Mouse (Mus musculus) midbrain, embryonic 14.5 days (tissue): ENCODE results near the gene Elf4. TPM values are rescaled to one million over a fixed set of nuclear protein-coding genes. Genes with fewer than 3 reads are reported as not detected.

Source experiments
- ATAC-seq: fragments of 200-750 bp; cut with Nextera tagmentation; 2 replicates; pipeline ENCODE4 v1.8.0; 2017; ENCODE audit warnings: moderate number of reproducible peaks, moderate library complexity; ENCODE audit not compliant: low FRiP score, low TSS enrichment
- DNase-seq: peaks from one replicate; pipeline ENCODE4 v3.0.0-alpha.2; 2015
- H3K27ac ChIP-seq: fragments of 300-500 bp; sonication (generic); replicated peaks from 2 replicates; pipeline ENCODE4 v1.5.1; 2014; ENCODE audit warnings: mild to moderate bottlenecking, low read depth, low read length, moderate library complexity
- H3K27me3 ChIP-seq: fragments of 300-500 bp; sonication (generic); 2 replicates; pipeline ENCODE4 v1.6.1; 2014; ENCODE audit warnings: low read length, control low read depth, mixed read lengths; ENCODE audit not compliant: control insufficient read depth, insufficient read depth
- H3K36me3 ChIP-seq: fragments of 300-500 bp; sonication (generic); 2 replicates; pipeline ENCODE4 v1.6.1; 2014; ENCODE audit warnings: low read length, control low read depth; ENCODE audit not compliant: control insufficient read depth, insufficient read depth
- H3K4me1 ChIP-seq: fragments of 300-500 bp; sonication (generic); 2 replicates; pipeline ENCODE4 v1.6.1; 2014; ENCODE audit warnings: mild to moderate bottlenecking, antibody characterized with exemption, low read length, control low read depth; ENCODE audit not compliant: control insufficient read depth, insufficient read depth
- H3K4me2 ChIP-seq: fragments of 300-500 bp; sonication (generic); 2 replicates; pipeline ENCODE4 v1.6.1; 2014; ENCODE audit warnings: mild to moderate bottlenecking, low read length, moderate library complexity
- H3K4me3 ChIP-seq: fragments of 300-500 bp; sonication (generic); replicated peaks from 2 replicates; pipeline ENCODE4 v1.5.1; 2014; ENCODE audit warnings: low read depth, low read length
- H3K9ac ChIP-seq: fragments of 300-500 bp; sonication (generic); replicated peaks from 2 replicates; pipeline ENCODE4 v1.6.1; 2014; ENCODE audit warnings: mild to moderate bottlenecking, low read length, moderate library complexity
- H3K9me3 ChIP-seq: fragments of 300-500 bp; sonication (generic); 2 replicates; pipeline ENCODE4 v1.6.1; 2016; ENCODE audit warnings: low read length, control low read depth, mixed read lengths; ENCODE audit not compliant: control insufficient read depth
- WGBS: fragments of 180-500 bp; shearing (Covaris S2); extraction: QIAGEN DNeasy Blood & Tissue Kit; methylation state at CpG from one replicate; pipeline ENCODE4 v1.1.7; 2014; 5-methylcytosine and 5-hydroxymethylcytosine counted together
- polyA plus RNA-seq: library from polyadenylated mRNA; unstranded; fragments of >200 nt; fragmentation: Nextera tagmentation; extraction: Ambion mirVana; gene quantifications from 2 replicates; pipeline ENCODE4 v1.2.1, GENCODE M21; 2014

Elf4 gene
- polyA plus RNA-seq, 1 experiment from 2014 or later: 0.95 TPM

- no peak for ATAC-seq
- no peaks in the 10 kb centered on the region for H3K4me1 ChIP-seq
- H3K36me3 ChIP-seq: peaks cover 38% of the 10 kb centered on the region
- no peak overlapping the region for H3K4me3 ChIP-seq
- DNase-seq: peak; percentile 53
- H3K9ac ChIP-seq: no peak overlapping the region
- 47% methylated on average over 7 of the region's 7 CpGs for WGBS
- H3K4me2 ChIP-seq: no peak overlapping the region
- H3K27me3 ChIP-seq: no peaks in the 10 kb centered on the region
- H3K27ac ChIP-seq: no peak overlapping the region
- no peaks in the 10 kb centered on the region for H3K9me3 ChIP-seq
Observed at GRCm38 (mm10) chrX:48383643-48384042, 79.3 kb downstream of the Elf4 start.

- no peaks in the 10 kb centered on the region for H3K9me3 ChIP-seq
- H3K4me2 ChIP-seq: no peak overlapping the region
- no peak overlapping the region for H3K4me3 ChIP-seq
- H3K27ac ChIP-seq: no peak overlapping the region
- H3K27me3 ChIP-seq: no peaks in the 10 kb centered on the region
- DNase-seq (no peak), ATAC-seq (no peak)
- H3K9ac ChIP-seq: no peak overlapping the region
- H3K36me3 ChIP-seq: peaks cover 24% of the 10 kb centered on the region
- no peaks in the 10 kb centered on the region for H3K4me1 ChIP-seq
- 95% methylated on average over 9 of the region's 9 CpGs for WGBS
Observed at GRCm38 (mm10) chrX:48367841-48368240, 95.1 kb downstream of the Elf4 start.

GRCm38 (mm10) chrX:48365836-48366577, 96.9 kb downstream of the Elf4 start:
- Histone ChIP-seq H3K36me3 (peaks cover 28% of the 10 kb centered on the region), H3K4me2 (no peak overlapping the region), H3K4me3 (no peak overlapping the region), H3K4me1 (no peaks in the 10 kb centered on the region), H3K27ac (no peak overlapping the region), H3K9me3 (no peaks in the 10 kb centered on the region), H3K9ac (no peak overlapping the region), H3K27me3 (no peaks in the 10 kb centered on the region)
- ATAC-seq (no peak), DNase-seq (peak; percentile 41)
- 35% methylated on average over 15 of the region's 15 CpGs for WGBS

Other genes with a start within 250 kb of the Elf4 start
- 14.3 and 16.6 TPM in 2 replicates for gene Utp14a, start 206.3 kb downstream of the Elf4 start, polyA plus RNA-seq
- gene Bcorl1, start 121.8 kb downstream of the Elf4 start, polyA plus RNA-seq: 7.8 and 7.9 TPM in 2 replicates
- gene Aifm1, start 50.4 kb upstream of the Elf4 start, polyA plus RNA-seq: 28.5 and 38.8 TPM in 2 replicates
- 86.7 and 113 TPM in 2 replicates for gene Rab33a, start 56.2 kb upstream of the Elf4 start, polyA plus RNA-seq
- gene Zfp280c, start 131.4 kb upstream of the Elf4 start, polyA plus RNA-seq: 15.7 and 17.2 TPM in 2 replicates
- gene Slc25a14, start 160.3 kb upstream of the Elf4 start, polyA plus RNA-seq: 40.5 and 42.1 TPM in 2 replicates
- gene Gpr119, start 211.3 kb upstream of the Elf4 start, polyA plus RNA-seq: 0.09 TPM in 1 of 2 replicates, not detected in the other
- 19.3 and 24.6 TPM in 2 replicates for gene Rbmx2, start 231.9 kb upstream of the Elf4 start, polyA plus RNA-seq